Comparison of ENCODE assay signal across 9 mouse cellular contexts in genomic region chr8:126583018-126583417, GRCm38 (mm10). TPM values are rescaled to one million over a fixed set of nuclear protein-coding genes. Genes with fewer than 3 reads are reported as not detected.
DNase-seq lines count a peak whose midpoint lies in the region; ATAC-seq lines count a peak whose summit lies in the region.
"Had no signal": no experiment of that assay in that cellular context is flagged by ENCODE, and none has a peak within 500 bp of the region (broad histone marks: within the 10 kb centered on the region; RNA-seq: fewer than 3 reads in every experiment).

No protein-coding gene starts in this region.

- peaks cover 49% of the 10 kb centered on the region for H3K4me1 ChIP-seq in midbrain, embryonic 13.5 days (replicated peaks)
- H3K4me1 ChIP-seq in midbrain, embryonic 11.5 days (ENCODE audit: control insufficient read depth, insufficient read depth, low read length), result peaks cover 17% of the 10 kb centered on the region
- peaks cover 32% of the 10 kb centered on the region for H3K4me1 ChIP-seq in intestine, embryonic 15.5 days (replicated peaks)

- H3K27ac ChIP-seq in midbrain, embryonic 13.5 days, result peak overlapping the region; percentile 10; the same call in 1 of the 2 replicates
- no peak overlapping the region for H3K27ac ChIP-seq in midbrain, embryonic 11.5 days (ENCODE audit: low read depth, low read length)
- H3K27ac ChIP-seq in intestine, embryonic 15.5 days, result peak overlapping the region; percentile 96

- no peaks in the 10 kb centered on the region for H3K9me3 ChIP-seq in midbrain, embryonic 13.5 days
- no peaks in the 10 kb centered on the region for H3K9me3 ChIP-seq in midbrain, embryonic 11.5 days (ENCODE audit: control insufficient read depth, low read length)
- no peaks in the 10 kb centered on the region for H3K9me3 ChIP-seq in intestine, embryonic 15.5 days

- H3K4me3 ChIP-seq in midbrain, embryonic 13.5 days (replicated peaks), result no peak overlapping the region
- H3K4me3 ChIP-seq in midbrain, embryonic 11.5 days (ENCODE audit: low read depth, low read length), result no peak overlapping the region
- no peak overlapping the region for H3K4me3 ChIP-seq in intestine, embryonic 15.5 days (replicated peaks)

- 0 out of 2 replicates have a peak, but pooled peaks cover 13% of the 10 kb centered on the region for H3K36me3 ChIP-seq in midbrain, embryonic 13.5 days
- no peaks in the 10 kb centered on the region for H3K36me3 ChIP-seq in midbrain, embryonic 11.5 days (ENCODE audit: control insufficient read depth, insufficient read depth, low read length)
- H3K36me3 ChIP-seq in intestine, embryonic 15.5 days, result no peaks in the 10 kb centered on the region
- H3K36me3 ChIP-seq in splenic B cell, adult 2 months (ENCODE audit: control insufficient read depth, insufficient read depth, low read length, poor library complexity, severe bottlenecking), result no peaks in the 10 kb centered on the region

- H3K27me3 ChIP-seq in midbrain, embryonic 13.5 days, result no peaks in the 10 kb centered on the region
- no peaks in the 10 kb centered on the region for H3K27me3 ChIP-seq in midbrain, embryonic 11.5 days (ENCODE audit: control insufficient read depth, insufficient read depth, low read length)
- no peaks in the 10 kb centered on the region for H3K27me3 ChIP-seq in intestine, embryonic 15.5 days (replicated peaks)
- H3K27me3 ChIP-seq in splenic B cell, adult 2 months (ENCODE audit: control insufficient read depth, insufficient read depth, low read length, poor library complexity, severe bottlenecking), result no peaks in the 10 kb centered on the region

- DNase-seq in cerebellum, adult 9-10 months, result peak; percentile 42
- DNase-seq in cerebellum, postnatal 10 days, result no peak
- DNase-seq in midbrain, embryonic 11.5 days (ENCODE audit: low spot score, missing footprints), result no peak
- peak; percentile 29 for DNase-seq in splenic B cell, adult 2 months (ENCODE audit: low read depth, low spot score)
- DNase-seq in urinary bladder, postnatal 14 days (ENCODE audit: low spot score), result no peak
- DNase-seq in yolk sac, embryonic 10.5 days (ENCODE audit: low spot score), result no peak
- DNase-seq: cerebellum, adult 11 months had no signal

- no peak overlapping the region for H3K9ac ChIP-seq in midbrain, embryonic 13.5 days (replicated peaks)
- H3K9ac ChIP-seq in midbrain, embryonic 11.5 days (ENCODE audit: low read length), result no peak overlapping the region
- no peak overlapping the region for H3K9ac ChIP-seq in intestine, embryonic 15.5 days

- no peak for ATAC-seq in midbrain, embryonic 13.5 days
- no peak for ATAC-seq in midbrain, embryonic 11.5 days (ENCODE audit: low FRiP score)
- no peak for ATAC-seq in intestine, embryonic 15.5 days

- H3K4me2 ChIP-seq in midbrain, embryonic 13.5 days (replicated peaks), result no peak overlapping the region
- H3K4me2 ChIP-seq in midbrain, embryonic 11.5 days, result no peak overlapping the region
- H3K4me2 ChIP-seq in intestine, embryonic 15.5 days (replicated peaks), result no peak overlapping the region

- 31% methylated on average over 2 of the region's 2 CpGs for WGBS in midbrain, embryonic 13.5 days
- 31% methylated on average over 2 of the region's 2 CpGs for WGBS in midbrain, embryonic 11.5 days
- 47% methylated on average over 2 of the region's 2 CpGs for WGBS in intestine, embryonic 15.5 days

RNA-seq across cellular contexts. Expression of gene Irf2bp2, which starts 10.8 kb away (rescaled TPM):
- 8.3 and 9.2 TPM in 2 replicates for polyA plus RNA-seq in midbrain, embryonic 13.5 days (2015; fragmentation: Nextera tagmentation; extraction: Ambion mirVana)
- 4.4 and 4.5 TPM in 2 replicates for polyA plus RNA-seq in midbrain, embryonic 11.5 days (2014; fragmentation: Nextera tagmentation; extraction: Ambion mirVana)
- 14.1 and 16.1 TPM in 2 replicates for polyA plus RNA-seq in intestine, embryonic 15.5 days (2015; fragmentation: Nextera tagmentation; extraction: Ambion mirVana)

Comparison
In these comparisons a context has a peak if more than half of its experiments do, and no peak if none do; other contexts are left out.
1. DNase-seq: peak in cerebellum, adult 9-10 months (single experiment) and splenic B cell, adult 2 months (single experiment); none in cerebellum, postnatal 10 days (0 of 2), midbrain, embryonic 11.5 days (single experiment), urinary bladder, postnatal 14 days (single experiment) and yolk sac, embryonic 10.5 days (single experiment).